Mouse (Mus musculus) midbrain, embryonic 12.5 days (tissue): ENCODE measurements at regions not wholly inside any gene's neighbourhood (a gene's known extent, or its start where the extent isn't known, plus 50 kb on each side); places are given as distances from the start of the nearest gene placed in this dataset.

Source experiments
- ATAC-seq: fragments of 200-750 bp; cut with Nextera tagmentation; 2 replicates; pipeline ENCODE4 v1.8.0; 2017; ENCODE audit warnings: low read depth, moderate TSS enrichment, moderate library complexity; ENCODE audit not compliant: low FRiP score
- H3K27ac ChIP-seq: fragments of 300-500 bp; sonication (generic); replicated peaks from 2 replicates; pipeline ENCODE4 v1.5.1; 2016; ENCODE audit warnings: mild to moderate bottlenecking
- H3K27me3 ChIP-seq: fragments of 300-500 bp; sonication (generic); 2 replicates; pipeline ENCODE4 v1.6.1; 2016; ENCODE audit warnings: mild to moderate bottlenecking
- H3K36me3 ChIP-seq: fragments of 300-500 bp; sonication (generic); 2 replicates; pipeline ENCODE4 v1.6.1; 2016
- H3K4me1 ChIP-seq: fragments of 300-500 bp; sonication (generic); 2 replicates; pipeline ENCODE4 v1.6.1; 2016
- H3K4me2 ChIP-seq: fragments of 300-500 bp; sonication (generic); replicated peaks from 2 replicates; pipeline ENCODE4 v1.6.1; 2016; ENCODE audit warnings: mild to moderate bottlenecking, moderate library complexity
- H3K4me3 ChIP-seq: fragments of 300-500 bp; sonication (generic); 2 replicates; pipeline ENCODE4 v1.5.1; 2016; ENCODE audit warnings: mild to moderate bottlenecking
- H3K9ac ChIP-seq: fragments of 300-500 bp; sonication (generic); replicated peaks from 2 replicates; pipeline ENCODE4 v1.6.1; 2016; ENCODE audit warnings: mild to moderate bottlenecking, moderate library complexity
- H3K9me3 ChIP-seq: fragments of 300-500 bp; sonication (generic); 2 replicates; pipeline ENCODE4 v1.6.1; 2016; ENCODE audit warnings: mild to moderate bottlenecking
- WGBS: fragments of 180-500 bp; shearing (Covaris S2); methylation state at CpG from one replicate; pipeline ENCODE4 v1.1.7; 2016; 5-methylcytosine and 5-hydroxymethylcytosine counted together

DNA sequence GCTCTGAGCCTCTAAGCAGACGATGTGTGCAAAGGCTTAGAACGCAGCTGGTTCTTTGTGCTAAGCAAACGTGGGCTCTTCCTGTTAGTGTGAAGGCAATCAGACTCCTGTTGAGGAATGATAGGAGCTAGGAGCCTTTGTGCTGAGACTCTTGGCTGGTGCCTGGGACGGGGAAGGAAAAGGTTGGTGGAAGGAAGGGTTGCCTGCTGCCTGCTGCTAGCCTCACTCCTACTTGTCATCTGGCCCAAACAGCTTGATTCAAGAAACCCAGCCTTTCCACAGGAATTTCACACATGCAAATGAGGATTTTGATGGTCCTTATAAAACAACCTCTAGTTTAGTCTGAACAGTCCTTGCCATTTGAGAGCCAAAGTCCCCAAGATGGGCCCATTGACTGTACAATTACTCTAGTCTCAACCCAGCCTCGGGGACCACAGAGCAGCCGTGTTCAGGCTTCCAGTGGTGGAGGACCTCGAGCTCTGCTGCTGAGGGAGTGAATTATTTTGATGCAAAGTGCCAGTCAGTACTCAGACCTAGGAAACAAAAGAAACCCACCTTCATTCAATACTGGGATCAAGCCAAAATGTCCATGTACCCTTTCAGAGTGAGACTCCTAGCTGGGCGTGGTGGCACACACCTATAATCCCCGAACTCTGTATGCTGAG is 211.5 kb upstream of the Srek1ip1 start:
- ATAC-seq: no peak
- no peak overlapping the region for H3K9ac ChIP-seq
- no peak overlapping the region for H3K4me3 ChIP-seq
- no peaks in the 10 kb centered on the region for H3K36me3 ChIP-seq
- 55% methylated on average over 9 of the region's 9 CpGs for WGBS
- no peak overlapping the region for H3K27ac ChIP-seq
- H3K4me2 ChIP-seq: no peak overlapping the region
- H3K9me3 ChIP-seq: no peaks in the 10 kb centered on the region
- no peaks in the 10 kb centered on the region for H3K27me3 ChIP-seq
- no peaks in the 10 kb centered on the region; the same call in 1 of the 2 replicates for H3K4me1 ChIP-seq
